Mouse (Mus musculus): ENCODE measurements around the gene Pcif1. TPM values are rescaled to one million over a fixed set of nuclear protein-coding genes. Genes with fewer than 3 reads are reported as not detected.
"Not testable (repeated sequence)": the region's sequence is repeated elsewhere in the genome, so short reads cannot be mapped to it uniquely, and the experiment has no call there.

Gene Pcif1
- 10 to 100 TPM; 40.4 to 47.2 TPM for total RNA-seq (2021)

DNA sequence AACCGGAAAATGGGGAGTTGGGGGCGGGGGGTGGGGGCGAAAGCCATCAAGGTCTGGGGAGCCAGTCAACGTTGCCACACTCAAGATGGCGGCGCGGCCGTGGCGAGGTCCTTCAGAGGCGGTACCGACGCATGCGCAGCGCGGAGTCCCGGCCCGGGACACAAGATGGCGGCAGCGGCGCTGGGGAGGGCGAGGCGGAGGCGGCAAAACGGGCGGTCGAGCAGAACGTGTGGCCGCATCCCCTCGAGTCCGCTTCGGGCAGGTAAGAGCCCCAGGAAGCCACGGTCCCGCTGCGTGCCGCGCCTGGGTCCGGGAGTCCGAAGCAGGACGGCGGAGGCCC is at the start of gene Pcif1:
Gene Pcif1 (plus strand): TSS at position 77 of the 340 bp plus-strand sequence.
- peak in 1 of 2 experiments; percentile 93 for DNase-seq (ENCODE audit: extremely low spot score in 1 of 2, low spot score in 1 of 2)

DNA sequence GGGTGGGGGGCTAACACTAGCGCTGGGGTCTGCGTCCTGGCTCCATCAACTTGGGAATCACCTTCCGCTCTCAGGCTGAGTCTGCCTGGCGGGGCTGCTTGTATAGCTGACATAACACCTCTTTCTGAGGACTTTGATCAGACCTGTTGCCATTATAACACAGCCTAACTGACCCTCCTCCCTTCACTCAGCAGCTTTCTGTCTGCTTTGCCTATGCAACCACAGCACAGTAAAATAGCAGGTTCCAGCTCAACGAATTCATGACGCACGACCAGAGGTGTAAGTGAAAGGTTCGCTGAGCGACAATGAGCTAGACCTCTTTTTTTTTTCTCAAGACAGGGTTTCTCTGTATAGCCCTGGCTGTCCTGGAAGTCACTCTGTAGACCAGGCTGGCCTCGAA is 48.1 kb upstream of the Pcif1 start:
- no peak for DNase-seq (ENCODE audit: extremely low spot score in 1 of 2, low spot score in 1 of 2)

DNA sequence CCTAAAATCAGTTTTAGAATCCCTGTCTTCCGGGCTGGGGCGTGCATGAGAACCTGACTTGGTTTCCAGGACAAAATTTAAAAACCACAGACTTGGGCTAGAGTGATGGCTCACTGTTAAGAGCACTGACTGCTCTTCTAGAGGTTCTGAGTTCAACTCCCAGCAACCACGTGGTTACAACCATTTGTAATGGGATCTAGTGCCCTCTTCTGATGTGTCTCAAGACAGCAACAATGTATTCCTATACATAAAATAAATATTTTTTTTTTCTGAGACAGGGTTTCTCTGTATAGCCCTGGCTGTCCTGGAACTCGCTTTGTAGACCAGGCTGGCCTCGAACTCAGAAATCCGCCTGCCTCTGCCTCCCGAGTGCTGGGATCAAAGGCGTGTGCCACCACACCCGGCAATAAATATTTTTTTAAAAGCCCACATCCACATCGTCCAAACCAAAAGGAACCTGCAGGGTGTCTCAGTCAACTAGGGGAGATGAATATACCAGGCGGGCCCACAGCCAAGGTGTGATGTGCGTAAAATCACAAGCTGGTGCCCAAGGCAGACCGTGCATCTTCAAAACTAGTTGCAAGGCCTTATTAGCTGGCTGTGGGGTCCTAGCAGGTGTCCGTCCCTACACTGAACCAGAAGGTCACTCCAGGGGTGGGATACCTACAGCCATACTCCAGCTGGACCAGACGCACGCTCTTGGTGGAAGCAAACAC is 46.9 kb upstream of the Pcif1 start:
- DNase-seq (ENCODE audit: extremely low spot score in 1 of 2, low spot score in 1 of 2), result no peak

DNA sequence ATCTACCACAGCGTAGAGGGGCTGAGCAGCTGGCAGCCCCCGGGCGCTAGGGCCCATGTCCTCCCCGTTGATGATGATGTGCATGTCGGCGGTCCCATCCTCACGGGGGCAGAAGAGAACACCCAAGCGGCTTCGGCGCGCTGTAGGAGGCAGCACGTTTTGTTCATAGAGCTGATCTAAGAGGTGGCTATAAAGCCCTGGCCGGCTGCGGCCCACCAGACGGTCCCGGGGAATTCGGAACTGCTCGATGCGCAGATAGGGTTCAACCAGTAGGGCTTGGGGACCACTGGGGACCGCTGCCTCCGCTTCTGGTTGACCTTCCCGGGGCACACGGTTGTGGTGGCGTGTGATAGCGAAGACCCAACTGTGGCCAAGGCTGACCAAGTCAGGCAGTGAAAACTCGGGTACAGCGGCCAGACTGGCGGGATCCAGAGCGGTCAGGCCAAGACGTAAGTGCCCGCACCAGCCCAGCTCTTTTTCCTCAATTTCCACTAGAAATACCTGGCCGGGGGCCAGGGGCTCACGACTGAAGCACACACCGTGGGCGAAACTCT is 46.3 kb upstream of the Pcif1 start, which contains the start of gene Ctsa:
Gene Ctsa (plus strand): TSS at position 126 of the 554 bp plus-strand sequence.
- peak; percentile 70 for DNase-seq (ENCODE audit: extremely low spot score in 1 of 2, low spot score in 1 of 2)

DNA sequence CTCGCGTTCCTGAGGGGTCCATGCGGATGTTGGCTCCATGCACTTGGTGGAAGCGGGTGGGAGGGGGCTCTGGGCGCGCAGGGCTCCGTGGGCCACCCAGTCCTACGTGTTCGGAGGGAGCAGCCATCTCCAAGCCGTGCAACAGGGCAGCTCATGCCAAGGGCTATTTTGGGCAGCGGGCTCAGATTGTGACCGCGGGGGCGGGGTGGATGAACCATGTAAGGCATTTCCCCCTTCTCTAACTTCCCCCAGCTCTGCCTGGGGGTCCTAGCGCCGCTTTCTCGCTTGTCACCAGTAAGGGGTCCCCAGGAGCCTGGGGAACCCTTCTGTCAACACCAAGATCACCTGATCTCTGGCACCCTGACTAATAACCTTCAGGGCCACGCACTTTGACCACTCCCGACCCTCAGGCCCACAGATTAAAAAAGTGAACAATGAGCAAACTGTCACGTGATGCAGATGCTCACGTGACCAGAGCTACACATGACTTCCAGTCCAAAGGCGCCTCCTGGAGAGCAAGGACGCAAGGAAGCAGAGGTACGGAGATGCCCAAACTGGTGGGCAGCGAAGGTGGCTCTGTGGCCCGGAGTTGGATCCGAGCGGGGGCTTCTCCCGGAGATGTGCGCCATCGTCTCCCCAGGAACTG is 45.7 kb upstream of the Pcif1 start, which contains the start of gene Neurl2:
Gene Neurl2 (minus strand): TSS at position 143 of the 646 bp plus-strand sequence.
- DNase-seq (ENCODE audit: extremely low spot score in 1 of 2, low spot score in 1 of 2), result peak; percentile 87 to 93

DNA sequence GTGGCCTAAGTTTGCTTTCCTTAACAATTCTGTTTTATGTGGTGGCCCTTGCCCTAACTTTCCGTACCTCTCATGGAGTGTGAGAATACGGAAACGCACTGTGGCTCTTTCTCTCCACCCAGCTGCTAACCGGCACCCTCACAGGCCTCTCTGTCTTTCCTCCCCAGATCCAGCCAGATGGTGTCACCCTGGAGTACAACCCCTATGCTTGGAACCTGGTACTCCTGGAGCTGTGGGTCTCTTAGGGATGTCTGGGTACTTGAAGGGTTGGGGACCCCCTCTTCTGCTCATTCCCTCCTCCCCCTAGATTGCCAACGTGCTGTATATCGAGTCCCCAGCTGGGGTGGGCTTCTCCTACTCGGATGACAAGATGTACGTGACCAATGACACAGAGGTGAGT is 44.6 kb upstream of the Pcif1 start:
- no peak for DNase-seq (ENCODE audit: extremely low spot score in 1 of 2, low spot score in 1 of 2)

DNA sequence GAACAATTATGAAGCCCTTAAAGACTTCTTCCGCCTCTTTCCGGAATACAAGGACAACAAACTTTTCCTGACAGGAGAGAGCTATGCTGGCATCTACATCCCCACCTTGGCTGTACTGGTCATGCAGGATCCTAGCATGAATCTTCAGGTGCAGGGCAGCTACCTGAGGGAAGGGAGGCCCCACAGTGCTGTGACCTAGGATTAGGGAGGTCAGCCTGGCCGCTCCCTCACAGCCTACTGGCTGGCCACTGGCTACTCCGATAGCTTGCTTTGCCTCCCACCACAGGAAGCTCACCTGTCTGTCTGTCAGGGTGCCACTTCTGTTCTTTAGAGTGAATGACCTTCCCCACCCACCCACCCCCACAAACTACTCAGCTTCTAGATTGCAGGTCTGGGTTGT is 43.9 kb upstream of the Pcif1 start:
- no peak for DNase-seq (ENCODE audit: extremely low spot score in 1 of 2, low spot score in 1 of 2)

DNA sequence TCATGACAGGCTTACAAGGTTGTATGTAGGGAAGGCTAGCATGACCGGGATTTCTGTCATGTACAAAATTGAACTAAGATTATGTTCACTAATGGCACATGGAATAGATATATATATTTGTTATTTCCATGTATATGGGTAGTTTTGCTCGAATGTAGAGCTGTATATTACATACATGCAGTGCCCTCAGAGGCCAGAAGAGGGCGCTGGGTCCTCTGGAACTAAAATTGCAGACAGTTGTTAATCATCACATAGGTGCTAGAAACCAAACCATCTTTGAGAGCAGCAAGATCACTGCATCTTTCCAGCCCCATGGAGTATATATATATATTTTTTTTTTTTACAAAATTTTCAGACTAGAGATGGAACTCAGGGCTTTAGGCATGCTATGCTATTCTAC is 33.3 kb upstream of the Pcif1 start:
- no peak for DNase-seq (ENCODE audit: extremely low spot score in 1 of 2, low spot score in 1 of 2)

DNA sequence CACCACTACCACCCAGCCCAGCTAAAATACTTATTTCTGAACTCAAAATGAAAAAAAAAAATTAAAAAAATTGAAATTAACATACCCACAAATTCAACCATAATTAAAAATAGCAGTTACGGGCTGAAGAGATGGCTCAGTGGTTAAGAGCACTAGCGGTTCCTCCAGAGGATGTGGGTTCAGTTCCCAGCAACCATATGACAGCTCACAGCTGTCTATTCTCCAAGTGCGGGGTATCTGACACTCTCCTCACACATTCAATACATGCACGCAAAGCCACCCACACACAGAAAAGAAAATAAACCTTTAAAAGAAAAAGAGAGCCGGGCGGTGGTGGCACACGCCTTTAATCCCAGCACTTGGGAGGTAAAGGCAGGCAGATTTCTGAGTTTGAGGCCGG is 29.0 kb upstream of the Pcif1 start:
- no peak for DNase-seq (ENCODE audit: extremely low spot score in 1 of 2, low spot score in 1 of 2)

DNA sequence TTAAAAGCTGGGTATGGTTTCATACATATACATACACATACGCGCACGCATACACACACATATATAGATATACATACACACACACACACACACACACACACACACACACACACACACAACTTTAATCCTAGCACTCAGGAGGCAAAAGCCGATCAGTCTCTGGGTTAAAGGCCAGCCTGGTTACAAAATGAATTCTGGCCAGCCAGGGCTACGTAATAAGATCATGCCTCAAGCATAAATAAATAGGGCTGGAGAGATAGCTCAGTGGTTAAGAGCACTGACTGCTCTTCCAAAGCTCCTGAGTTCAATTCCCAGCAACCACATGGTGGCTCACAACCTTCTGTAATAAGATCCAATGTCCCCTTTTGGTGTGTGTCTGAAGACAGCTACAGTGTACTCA is 23.5 kb upstream of the Pcif1 start:
- DNase-seq (ENCODE audit: extremely low spot score in 1 of 2, low spot score in 1 of 2), result not testable (repeated sequence)

DNA sequence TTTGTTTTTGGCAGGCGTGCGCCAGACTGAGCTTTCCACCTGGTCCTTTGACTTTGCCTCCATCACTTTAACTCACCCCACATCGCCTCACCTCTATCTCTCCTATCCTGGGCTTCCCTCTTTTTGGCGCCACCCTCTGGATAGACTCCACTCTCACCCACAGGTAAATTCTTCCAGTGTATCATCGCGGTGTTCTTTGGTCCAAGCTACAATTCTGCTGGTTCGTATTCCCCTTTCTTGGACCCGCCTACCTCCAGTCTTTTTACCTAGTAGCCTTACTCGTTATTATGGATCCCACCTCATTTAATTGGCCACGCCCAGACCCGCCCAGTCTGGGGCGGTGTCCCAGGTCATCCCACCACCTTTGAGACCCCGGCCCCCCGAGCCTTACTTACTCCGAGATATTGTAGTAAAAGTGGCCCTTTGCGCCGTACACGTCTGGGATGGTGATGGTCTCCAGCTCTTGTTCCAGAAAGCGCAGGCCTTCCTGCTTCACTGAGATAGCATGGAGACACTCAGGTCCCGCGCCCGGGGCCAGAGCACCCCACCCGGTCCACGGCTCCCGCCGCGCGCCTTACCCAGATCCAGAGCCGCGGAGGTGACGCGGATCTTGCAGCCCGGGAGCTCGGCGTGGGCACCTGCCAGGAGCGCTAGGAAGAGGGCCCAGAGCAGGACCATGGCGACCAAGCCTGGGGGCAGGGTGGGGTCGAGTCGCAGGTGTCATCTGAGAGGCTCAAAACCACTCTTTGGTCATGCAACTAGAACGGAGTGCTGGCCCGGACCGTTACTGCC is 22.6 kb upstream of the Pcif1 start:
- no peak for DNase-seq (ENCODE audit: extremely low spot score in 1 of 2, low spot score in 1 of 2)

DNA sequence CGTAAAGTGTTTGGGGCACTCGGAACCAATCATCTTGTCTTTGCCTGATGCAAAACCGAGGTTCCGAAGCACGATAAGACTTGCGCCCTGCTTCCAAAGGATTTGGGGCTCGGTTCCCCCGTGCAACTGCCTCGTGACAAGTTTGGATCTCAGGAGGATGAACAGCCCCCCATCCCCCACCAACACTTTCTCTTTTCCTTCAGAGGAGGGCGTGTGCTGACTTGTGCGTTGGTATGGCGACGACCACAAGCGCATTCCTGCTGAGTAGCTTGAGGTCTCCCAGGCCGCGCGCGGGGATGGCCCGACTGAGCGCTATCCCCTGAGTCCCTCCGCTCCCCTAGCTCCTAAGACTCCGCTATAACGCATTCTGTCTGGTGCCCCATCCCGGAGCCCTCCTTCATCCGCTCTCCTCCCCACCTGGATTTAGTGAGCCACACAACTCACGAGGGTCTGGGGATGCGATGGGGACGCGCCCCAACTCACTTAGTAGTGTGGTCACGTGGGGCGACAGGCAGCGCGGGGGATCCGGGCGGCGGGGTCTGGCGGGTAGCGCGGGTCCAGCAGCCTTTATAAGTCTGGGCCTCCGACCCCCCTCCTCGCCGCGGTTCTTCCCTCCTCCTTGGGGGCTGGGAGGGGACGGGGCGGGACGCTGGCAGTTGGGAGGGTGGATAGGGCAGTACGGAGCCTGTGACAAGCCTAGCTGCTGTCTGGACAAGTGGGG is 21.8 kb upstream of the Pcif1 start, which contains the start of gene Pltp:
Gene Pltp (minus strand): TSS at position 611 of the 721 bp plus-strand sequence.
- peak in 1 of 2 experiments; percentile 30 for DNase-seq (ENCODE audit: extremely low spot score in 1 of 2, low spot score in 1 of 2)

DNA sequence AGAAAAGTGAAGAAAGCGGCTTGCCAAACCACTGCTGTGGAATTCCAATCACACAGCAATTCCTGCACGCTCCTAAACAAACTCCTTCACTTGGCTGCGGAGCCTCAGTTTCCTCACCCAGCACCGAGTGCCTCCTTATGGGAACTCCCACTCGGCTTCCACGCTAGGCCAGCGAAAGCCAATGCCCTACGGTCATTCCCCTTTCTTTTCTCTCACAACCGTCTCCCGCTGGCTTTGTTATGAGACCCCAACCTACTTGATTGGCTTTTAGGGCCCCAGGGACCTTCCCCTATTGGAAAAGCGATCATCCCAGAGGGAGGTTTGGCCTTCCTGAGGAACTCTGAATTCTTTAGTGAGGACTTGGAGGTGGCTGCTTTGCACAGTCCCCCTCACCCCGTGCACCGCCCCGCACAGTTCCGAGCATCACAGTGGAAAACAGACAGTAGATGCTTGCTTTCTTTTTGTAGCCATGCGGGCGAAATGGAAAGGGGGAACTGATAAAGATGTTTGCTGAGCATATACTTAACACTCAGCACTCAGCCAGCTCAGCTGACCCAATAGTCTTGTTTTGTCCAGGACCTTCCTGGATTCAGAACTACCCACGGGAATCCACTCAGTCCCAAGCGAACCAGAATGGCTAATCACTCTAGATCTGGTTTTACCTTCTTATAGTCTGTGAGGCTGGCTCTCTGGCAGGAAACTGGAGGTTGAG is 21.1 kb upstream of the Pcif1 start:
- DNase-seq (ENCODE audit: extremely low spot score in 1 of 2, low spot score in 1 of 2), result no peak

DNA sequence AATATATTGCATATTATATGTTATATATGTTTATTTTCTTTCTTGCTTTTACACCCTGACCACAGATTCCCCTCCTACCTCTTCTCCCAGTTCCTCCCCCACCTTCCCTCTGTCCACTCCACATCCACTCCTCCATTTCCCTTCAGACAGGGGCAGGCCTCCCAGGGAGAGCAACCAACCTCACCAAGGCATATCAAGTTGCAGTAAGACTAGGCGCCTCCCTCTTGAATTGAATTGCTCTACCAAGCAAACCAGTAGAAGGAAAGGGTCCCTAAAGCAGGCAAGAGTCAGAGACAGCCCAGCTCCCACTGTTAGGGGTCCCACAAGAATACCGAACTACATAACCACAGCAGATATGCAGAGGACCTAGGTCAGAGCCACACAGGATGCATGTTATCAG is 19.9 kb upstream of the Pcif1 start:
- no peak for DNase-seq (ENCODE audit: extremely low spot score in 1 of 2, low spot score in 1 of 2)

DNA sequence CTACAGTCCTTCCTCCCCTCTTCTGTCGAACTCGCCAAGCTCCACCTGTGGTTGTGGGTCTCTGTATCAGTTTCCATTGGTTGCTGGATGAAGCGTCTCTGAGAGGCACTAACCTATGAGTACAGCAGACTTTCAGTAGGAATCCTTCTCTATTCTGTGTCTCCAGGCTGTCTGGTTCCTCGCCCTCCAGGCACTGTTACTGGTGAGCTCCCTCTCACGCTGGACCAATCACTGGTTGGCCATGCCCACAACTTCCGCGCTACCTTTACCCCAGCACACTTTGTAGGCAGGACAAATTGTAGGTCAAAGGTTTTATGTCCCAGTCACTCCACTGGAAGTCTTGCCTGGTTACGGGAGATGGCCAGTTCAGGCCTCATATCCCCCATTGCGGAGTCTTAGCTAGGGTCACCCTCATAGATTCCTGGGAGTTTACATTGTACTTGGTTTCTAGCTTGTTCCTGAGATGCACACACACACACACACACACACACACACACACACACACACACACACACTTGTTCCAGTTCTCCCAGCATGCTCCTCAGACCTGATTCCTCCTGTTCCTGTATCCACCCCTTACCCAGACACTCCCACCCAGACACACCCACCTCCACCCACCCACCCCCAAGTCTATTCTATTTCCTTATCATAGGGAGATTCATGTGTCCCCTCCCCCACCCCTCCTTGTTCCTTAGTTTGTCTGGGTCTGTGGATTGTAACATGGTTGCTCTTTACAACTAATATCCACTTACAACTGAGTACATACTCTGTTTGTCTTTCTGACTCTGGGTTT is 19.3 kb upstream of the Pcif1 start:
- DNase-seq (ENCODE audit: extremely low spot score in 1 of 2, low spot score in 1 of 2), result no peak

DNA sequence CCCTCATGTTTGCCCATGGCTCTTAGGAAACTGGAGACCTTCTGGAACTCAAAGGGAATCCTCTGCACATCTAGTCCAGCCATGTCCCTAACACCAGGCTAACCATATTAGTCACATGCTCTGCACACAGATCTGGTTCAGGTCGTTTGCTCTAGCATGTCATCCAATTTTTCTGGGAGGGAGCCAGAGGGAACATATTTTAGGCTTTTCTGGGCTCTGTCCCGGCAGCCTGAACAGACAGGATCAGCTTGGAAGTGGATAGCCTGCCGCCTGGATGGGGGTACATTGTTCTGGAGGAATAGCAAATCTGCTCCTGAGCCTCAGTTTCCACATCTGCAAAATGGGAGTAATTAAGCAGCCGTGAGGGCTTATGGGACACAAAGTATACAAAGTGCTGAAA is 18.0 kb upstream of the Pcif1 start:
- DNase-seq (ENCODE audit: extremely low spot score in 1 of 2, low spot score in 1 of 2), result no peak

DNA sequence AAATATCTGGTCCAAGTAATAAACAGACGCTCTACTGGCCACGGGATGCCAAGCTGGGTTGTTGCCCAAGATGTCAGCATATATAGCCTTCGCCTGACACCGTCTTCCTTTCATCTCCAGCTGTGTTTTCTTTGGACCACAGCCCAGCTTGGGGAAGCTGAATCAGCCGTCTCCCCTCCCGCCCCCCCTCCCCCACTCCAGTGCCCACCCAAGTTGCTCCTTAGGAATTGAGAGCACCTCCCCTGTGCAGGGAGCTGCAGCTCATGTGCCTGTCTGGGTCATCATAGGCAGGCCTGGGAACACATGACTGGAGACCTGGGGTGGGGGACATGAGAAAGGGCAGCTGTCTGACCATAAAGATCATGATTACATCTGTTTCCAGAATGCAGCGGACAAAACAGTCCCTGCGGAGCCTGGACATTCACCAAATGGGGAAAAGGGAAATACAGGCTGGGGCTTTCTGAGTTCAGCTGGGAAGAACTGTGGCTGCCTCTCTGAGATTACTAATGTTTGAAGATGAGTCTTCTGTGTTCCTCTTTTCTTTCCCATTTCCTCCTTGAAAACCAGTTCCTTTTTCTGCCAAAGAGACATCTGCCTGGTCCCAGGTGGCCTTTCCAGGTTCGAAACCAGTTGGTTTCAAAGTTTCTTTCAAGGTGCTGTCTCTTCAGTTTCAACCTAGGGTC is 16.8 kb upstream of the Pcif1 start:
- DNase-seq (ENCODE audit: extremely low spot score in 1 of 2, low spot score in 1 of 2), result no peak

DNA sequence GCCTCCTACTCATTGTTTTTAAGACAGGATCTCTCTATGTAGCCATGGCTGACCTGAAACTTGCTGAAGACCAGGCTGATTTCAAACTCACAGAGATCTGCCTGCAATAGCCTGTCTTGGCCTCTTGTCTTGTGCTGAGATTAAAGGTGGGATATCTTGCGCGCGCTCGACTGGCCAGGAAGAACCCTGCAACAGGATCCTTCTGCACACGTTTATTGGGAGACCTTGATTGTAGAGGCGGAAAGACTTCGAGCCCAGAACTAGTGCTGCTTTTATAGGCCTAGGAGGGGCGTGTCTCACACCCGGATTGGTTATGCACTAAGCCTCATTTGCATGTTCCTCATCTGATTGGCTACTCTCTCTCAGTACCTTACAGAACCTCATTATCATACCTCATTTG is 15.7 kb upstream of the Pcif1 start:
- DNase-seq (ENCODE audit: extremely low spot score in 1 of 2, low spot score in 1 of 2), result not testable (repeated sequence)

All from layer of hippocampus, postnatal 25 days (tissue).